Mouse (Mus musculus) bone marrow, adult 2 months (tissue): ENCODE results near the gene Slc25a11. TPM values are rescaled to one million over a fixed set of nuclear protein-coding genes. Genes with fewer than 3 reads are reported as not detected.

Experiments
- H3K27ac ChIP-seq: fragments of 200-500 bp; 2 replicates; pipeline ENCODE4 v1.5.1; 2012; ENCODE audit warnings: low read depth, mild to moderate bottlenecking, control low read depth, inconsistent platforms, low read length; ENCODE audit not compliant: control insufficient read depth, poor library complexity, insufficient read depth
- H3K4me1 ChIP-seq: fragments of 200-500 bp; 2 replicates; pipeline ENCODE4 v1.6.1; 2011; ENCODE audit warnings: low read length; ENCODE audit not compliant: control insufficient read depth, insufficient read depth
- H3K4me3 ChIP-seq: fragments of 200-500 bp; replicated peaks from 2 replicates; pipeline ENCODE3; 2011; ENCODE audit warnings: mild to moderate bottlenecking, low read depth, low read length, control low read depth; ENCODE audit not compliant: control insufficient read depth
- CTCF ChIP-seq: fragments of 200-500 bp; IDR thresholded peaks from 2 replicates; pipeline ENCODE4 v1.5.1; 2011; ENCODE audit warnings: low read length, control low read depth; ENCODE audit not compliant: control insufficient read depth, insufficient read depth
- POLR2A ChIP-seq: fragments of 200-500 bp; IDR thresholded peaks from 2 replicates; pipeline ENCODE4 v1.6.1; 2011; ENCODE audit warnings: low read depth, mild to moderate bottlenecking, control low read depth, low read length, borderline replicate concordance; ENCODE audit not compliant: control insufficient read depth
- WGBS: fragments of 180-500 bp; shearing (Covaris S2); methylation state at CpG from one replicate; pipeline ENCODE4 v1.1.7; 2018; 5-methylcytosine and 5-hydroxymethylcytosine counted together
- polyA plus RNA-seq: library from polyadenylated mRNA; stranded (reverse); fragments of >200 nt; gene quantifications from 2 replicates; pipeline ENCODE4 v1.2.4, GENCODE M21; 2011; ENCODE audit warnings: low replicate concordance; ENCODE audit not compliant: missing spikeins, insufficient read depth, insufficient read length

The Slc25a11 gene
- polyA plus RNA-seq, 1 experiment: 49.2 TPM

- 61% methylated on average over 2 of the region's 2 CpGs for WGBS
- H3K4me1 ChIP-seq: no peaks in the 10 kb centered on the region
- H3K27ac ChIP-seq: no peak overlapping the region
- no peak overlapping the region for H3K4me3 ChIP-seq
- TF ChIP-seq POLR2A: no peak
- no peak for TF ChIP-seq CTCF
Measured at GRCm38 (mm10) chr11:70628431-70628830, 18.8 kb downstream of the Slc25a11 start.

DNA sequence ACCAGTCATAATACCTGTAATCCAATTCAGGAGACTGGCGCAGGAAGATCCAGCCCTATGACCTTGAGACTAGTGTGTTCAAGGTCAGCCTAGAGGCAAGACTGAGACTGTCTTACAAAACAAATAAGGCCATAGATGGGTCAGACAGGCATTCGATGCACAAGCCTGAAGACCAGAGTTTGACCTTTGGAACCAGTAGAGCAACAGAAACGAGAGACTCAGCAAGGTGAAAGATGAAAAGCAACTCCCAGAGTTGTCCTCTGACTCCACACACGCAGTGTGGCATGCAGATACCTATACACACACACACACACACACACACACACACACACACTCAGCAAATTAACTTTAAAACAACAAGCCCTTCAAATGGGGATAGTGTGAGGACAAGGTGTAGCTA, 20.4 kb downstream of the Slc25a11 start:
- WGBS: 69% methylated on average over 4 of the region's 4 CpGs
- Histone ChIP-seq H3K4me1 (no peaks in the 10 kb centered on the region; the same call in 1 of the 2 replicates), H3K4me3 (no peak overlapping the region), H3K27ac (no peak overlapping the region)
- no peak for TF ChIP-seq CTCF
- TF ChIP-seq POLR2A: no peak

DNA sequence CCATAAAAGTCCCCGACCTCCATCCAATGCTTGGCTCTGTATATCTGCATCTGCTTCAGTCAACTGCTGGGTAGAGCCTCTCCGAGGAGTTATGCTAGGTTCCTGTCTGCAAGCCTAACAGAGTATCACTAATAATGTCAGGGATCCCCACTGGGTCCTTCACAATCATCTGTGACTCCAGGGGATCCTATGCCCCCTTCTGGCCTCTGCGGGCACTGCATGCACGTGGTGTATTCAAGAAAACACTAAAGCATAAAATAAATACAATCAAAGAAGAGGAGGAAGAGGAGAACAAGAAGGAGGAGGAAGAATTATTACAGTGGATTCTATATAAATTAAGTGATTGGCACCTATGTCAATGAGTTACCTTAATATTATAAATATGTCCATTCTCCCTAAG, 21.8 kb downstream of the Slc25a11 start:
- no peak overlapping the region for H3K27ac ChIP-seq
- H3K4me1 ChIP-seq: no peaks in the 10 kb centered on the region; the same call in 1 of the 2 replicates
- peak; percentile 70 for TF ChIP-seq CTCF
- no peak for TF ChIP-seq POLR2A
- no peak overlapping the region for H3K4me3 ChIP-seq
- WGBS: 29% methylated on average over 4 of the region's 4 CpGs

DNA sequence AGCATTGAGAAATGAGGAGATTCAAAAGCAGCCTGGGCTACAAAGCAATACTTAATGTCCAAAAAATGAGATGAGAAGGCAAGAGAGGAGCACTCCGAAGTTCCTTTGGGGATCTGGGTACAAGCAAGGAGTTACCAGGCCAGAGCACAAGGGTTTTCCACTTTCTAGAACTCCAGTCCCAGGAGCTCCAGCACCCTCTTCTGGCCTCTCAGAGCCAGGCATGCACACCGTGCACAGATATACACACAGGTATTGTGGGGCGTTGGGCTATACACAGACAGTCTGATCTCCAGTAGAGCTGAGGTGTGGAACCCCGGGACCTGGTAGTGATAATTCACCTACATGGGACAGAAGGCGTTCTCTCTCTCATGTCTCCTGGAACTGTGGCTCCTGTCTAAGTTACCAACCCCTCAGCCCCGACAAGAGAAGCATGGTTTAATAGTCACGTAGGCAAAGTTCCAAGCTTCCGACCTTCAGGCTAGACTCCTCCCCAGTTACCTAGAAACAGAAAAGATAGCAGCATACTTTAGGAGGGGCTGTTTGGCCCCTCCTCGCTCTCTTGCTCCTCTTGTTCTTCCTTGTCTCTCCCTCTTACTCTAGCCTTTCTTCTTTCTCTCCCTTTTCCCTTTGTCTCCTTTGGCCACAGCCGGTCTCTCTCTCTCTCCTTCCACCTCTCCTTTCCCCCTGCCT, 24.1 kb downstream of the Slc25a11 start:
- no peak overlapping the region for H3K27ac ChIP-seq
- no peaks in the 10 kb centered on the region; the same call in 1 of the 2 replicates for H3K4me1 ChIP-seq
- H3K4me3 ChIP-seq: no peak overlapping the region
- peak; percentile 21; the same call in 1 of the 2 replicates for TF ChIP-seq CTCF
- no peak for TF ChIP-seq POLR2A
- 82% methylated on average over 10 of the region's 10 CpGs for WGBS

DNA sequence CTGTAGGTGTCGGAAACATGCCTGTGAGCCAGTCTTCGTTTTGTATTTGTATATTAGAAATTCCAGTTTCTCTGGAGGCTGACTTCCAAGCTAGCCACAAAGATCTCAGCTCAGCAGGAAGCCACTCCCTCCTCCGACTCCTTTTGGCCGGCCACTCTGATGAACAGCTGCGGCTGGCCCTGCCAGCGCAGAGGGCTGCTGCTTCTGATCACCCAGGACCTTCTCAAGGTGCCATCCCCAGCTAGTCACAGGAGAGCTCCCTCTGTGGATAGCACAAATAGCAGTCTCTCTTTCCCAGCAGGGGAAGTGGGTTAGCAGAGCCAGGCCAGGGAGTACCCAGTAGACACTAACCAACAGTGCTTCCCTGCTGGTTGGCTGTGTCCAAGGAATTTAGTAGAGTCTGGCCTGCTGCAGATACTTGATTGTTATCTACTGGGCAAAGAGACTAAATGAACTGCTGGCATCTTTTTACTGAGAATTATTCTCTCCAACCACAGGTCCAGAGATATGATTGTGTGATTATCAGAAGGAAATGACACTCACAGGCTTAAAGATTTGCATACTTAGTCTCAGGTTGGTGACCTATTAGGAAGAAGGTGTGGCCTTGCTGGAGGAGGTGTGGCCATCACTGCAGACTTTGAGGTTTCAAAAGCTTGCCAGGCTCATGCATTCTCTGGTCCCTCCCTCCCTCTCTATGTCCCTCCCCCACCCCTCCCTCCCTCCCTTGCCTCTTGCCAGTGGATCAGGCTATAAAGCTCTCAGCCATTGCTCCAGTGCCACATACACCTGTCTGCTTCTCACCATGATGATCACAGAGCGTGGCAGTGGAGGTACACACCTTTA, 25.1 kb downstream of the Slc25a11 start:
- WGBS: 70% methylated on average over 7 of the region's 7 CpGs
- TF ChIP-seq POLR2A (no peak), CTCF (no peak)
- H3K4me3 ChIP-seq: no peak overlapping the region
- H3K4me1 ChIP-seq: no peaks in the 10 kb centered on the region; the same call in 1 of the 2 replicates
- no peak overlapping the region for H3K27ac ChIP-seq

- Histone ChIP-seq H3K4me3 (no peak within 1 kb of the TSS), H3K27ac (no peak within 1 kb of the TSS), H3K4me1 (no peaks in the 10 kb centered on the region; the same call in 1 of the 2 replicates)
- TF ChIP-seq CTCF (no peak), POLR2A (no peak)
- WGBS: 63% methylated on average over 1 of the region's 1 CpGs
Measured at GRCm38 (mm10) chr11:70619101-70619500, 28.2 kb downstream of the Slc25a11 start, which contains the start of gene Chrne. Chrne (minus strand) TSS chr11:70619216.

- Histone ChIP-seq H3K4me3 (peak within 1 kb of the TSS; percentile 71), H3K27ac (0 out of 2 replicates have a peak within 1 kb of the TSS, but pooled peaks have one; percentile 14), H3K4me1 (no peaks in the 10 kb centered on the region; the same call in 1 of the 2 replicates)
- TF ChIP-seq CTCF (no peak), POLR2A (no peak)
- 13% methylated on average over 21 of the region's 21 CpGs for WGBS
Measured at GRCm38 (mm10) chr11:70615516-70616093, 31.7 kb downstream of the Slc25a11 start, which contains the start of gene 4930544D05Rik. 4930544D05Rik (plus strand) TSS chr11:70615848.
